Mouse (Mus musculus): ENCODE measurements around the gene Tmem81.

- TF ChIP-seq CTCF (IDR thresholded peaks at IDR 0.05; ENCODE audit: insufficient read depth, low read length) (no peak), POLR2A (IDR thresholded peaks at IDR 0.05; ENCODE audit: borderline replicate concordance, extremely low read depth, low read depth, low read length) (no peak)
These were observed 17.0 kb downstream of the Tmem81 start for GRCm38 (mm10) chr1:132523048-132523447.

All from lung, adult 2 months (tissue).